Mouse (Mus musculus): ENCODE measurements around the gene Gm42906.

Gene Gm42906

DNA sequence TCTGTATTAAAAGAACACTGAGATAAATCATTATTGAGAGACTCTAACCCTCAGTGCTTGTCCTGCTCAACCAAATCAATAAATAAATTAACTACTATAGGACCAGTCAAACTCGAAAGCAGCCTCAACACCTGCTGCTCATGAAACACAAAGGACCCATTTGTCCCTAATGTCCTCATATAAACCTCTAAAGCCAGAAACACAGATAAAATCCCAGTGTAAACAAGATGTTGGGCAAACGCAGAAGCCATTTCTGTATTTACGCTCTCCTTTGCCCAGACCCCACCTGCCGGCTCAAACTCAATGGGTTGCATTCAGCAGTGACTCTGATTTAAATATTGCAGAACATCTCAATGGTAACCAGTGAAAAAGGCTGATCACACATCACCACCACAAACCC is 131.7 kb downstream of the Gm42906 start:
- DNase-seq, result no peak

DNA sequence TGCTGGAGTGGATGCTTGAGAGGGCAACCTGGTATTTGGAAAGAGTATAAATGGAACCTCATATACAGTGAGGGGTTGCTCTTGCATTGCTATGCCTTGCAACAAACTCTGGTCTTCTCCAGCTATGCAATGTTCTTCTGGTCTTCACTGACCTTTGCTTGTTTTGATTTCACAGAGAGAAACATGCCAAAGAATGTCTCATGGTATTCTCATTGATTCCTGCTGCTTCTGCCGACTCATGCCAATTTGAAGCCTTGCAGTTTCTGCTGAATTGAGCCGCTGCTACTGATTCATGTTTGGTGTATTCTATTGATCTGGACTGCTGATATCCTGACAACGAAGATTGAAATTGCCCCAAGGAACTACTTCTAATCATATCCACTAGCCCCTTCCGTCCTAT is 134.4 kb downstream of the Gm42906 start:
- no peak for DNase-seq

DNA sequence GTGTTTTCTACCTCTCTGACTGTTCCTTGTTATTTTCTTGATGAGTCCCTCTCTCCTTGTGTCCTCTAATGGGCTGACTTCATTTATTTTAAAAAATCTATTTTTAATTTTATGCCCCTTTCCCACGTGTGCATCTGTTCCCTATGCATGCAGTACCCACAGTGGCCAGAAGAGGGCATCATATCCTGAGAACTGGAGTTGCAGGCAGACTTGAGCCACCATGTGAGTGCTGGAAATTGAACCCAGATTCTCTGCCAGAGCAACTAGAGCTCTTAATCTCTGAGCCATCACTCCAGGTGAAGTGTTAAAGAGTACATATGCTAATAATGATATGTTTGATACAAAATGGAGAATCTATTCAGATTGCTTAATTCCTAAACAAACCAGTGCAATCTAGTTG is 135.7 kb downstream of the Gm42906 start:
- DNase-seq, result peak; percentile 20

DNA sequence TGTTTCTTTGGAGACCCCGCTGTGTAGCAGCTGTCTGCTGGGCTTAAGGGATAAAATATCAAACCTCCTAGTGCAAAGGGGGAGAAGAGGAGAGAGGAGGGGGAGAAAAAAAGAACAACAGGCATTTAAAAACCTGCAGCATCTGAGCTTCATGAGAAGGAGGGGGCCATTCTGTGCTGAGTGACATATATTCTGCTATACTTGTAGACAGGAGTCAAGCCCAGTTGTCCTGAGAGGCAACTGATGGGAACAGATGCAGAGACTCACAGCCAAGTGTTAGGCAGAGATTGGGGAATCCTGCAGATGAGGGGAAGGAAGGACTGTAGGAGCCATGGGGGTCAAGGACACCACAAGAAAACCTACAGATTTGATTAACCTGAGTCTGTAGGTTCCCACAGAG is 141.6 kb downstream of the Gm42906 start:
- DNase-seq, result peak; percentile 6

DNA sequence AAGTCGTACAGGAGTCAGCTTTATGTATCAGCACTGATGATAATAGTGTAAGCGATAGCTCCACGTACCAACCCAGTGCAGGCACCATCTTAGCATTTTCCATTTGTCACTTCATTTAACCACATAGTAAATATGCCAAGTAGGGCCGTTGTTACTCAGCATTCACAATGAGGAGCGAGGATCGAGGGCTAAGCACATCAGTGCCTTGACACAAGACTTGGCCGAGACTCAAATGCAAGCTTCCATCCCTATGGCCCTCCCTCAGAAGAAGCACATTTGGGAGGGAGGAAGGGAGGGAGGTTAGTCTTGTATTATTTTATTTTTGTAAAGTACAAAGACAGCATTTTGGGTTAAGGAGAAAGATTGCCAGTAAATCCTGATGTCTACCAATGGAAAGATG is 148.4 kb downstream of the Gm42906 start:
- DNase-seq, result no peak

DNA sequence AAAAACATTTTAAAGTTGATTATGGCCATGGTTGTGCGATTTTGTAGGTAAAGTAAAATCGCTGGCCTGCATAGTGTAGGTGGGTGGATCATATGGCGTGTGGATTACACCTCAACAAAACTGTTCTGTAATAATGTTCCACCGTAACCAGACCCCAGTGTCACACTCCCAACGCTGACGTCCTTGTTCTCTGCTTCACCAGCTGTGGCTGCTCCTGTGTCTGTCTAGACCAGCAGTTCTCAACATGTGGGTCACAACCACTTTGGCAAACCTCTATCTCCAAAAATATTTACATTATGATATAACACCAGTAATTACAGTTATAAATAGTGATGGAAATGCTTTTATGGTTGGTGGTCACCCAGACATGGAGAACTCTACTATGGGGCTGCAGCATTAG is 150.0 kb downstream of the Gm42906 start:
- DNase-seq, result no peak

DNA sequence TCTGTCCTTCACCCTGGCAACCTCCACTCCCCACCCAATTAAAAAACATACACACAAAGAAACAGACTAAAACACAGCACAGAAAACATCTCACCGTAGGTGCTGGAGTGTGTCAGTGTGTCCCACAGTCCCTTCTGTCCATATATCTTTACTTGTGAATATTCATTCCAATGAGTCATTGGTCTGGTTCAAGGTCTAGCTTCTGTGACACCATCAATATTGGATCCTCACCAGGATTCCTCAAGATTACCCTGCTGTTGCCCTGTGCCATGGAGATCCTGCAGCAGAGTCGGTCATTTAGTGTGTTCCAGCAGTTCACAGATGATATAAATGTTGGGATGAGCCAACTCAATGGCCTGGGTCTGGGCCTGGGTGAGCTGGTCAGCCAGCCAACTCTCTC is 152.0 kb downstream of the Gm42906 start:
- DNase-seq, result no peak

DNA sequence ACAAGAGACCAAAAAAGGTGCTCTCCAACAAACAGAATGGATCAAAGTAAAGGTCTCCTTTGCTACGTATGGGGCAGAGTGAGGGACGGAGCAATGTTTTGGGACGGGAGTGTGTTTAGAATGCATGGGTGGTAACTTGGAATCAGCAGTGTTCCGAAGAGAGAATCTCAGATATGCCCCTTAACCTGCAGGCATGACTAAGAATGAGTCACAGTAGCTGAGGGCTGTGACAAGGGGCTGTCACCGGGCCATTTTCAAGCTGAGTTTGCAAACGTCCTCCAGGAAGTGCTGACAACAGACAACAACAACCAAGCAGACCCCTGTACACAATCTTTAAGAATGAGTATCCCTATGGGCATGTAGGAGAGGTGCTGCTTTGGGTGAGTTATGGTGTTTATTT is 153.7 kb downstream of the Gm42906 start:
- DNase-seq, result no peak

DNA sequence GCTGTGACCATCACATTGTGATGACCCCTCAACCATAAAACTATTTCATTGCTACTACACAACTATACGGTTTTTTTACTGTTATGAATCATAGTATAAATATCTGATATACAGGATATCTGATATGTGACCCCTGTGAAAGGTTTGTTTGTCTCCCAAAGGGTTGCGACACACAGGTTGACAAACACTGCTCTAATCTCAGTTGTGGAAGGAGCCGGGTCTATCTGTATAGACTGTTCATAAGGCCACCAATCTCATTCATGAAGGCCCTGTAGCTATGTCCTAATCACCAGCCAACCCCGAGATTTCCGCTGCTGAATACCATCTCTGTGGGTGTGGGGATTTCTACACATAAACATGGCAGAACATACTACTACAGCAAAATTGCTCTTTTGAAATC is 157.1 kb downstream of the Gm42906 start:
- no peak for DNase-seq

DNA sequence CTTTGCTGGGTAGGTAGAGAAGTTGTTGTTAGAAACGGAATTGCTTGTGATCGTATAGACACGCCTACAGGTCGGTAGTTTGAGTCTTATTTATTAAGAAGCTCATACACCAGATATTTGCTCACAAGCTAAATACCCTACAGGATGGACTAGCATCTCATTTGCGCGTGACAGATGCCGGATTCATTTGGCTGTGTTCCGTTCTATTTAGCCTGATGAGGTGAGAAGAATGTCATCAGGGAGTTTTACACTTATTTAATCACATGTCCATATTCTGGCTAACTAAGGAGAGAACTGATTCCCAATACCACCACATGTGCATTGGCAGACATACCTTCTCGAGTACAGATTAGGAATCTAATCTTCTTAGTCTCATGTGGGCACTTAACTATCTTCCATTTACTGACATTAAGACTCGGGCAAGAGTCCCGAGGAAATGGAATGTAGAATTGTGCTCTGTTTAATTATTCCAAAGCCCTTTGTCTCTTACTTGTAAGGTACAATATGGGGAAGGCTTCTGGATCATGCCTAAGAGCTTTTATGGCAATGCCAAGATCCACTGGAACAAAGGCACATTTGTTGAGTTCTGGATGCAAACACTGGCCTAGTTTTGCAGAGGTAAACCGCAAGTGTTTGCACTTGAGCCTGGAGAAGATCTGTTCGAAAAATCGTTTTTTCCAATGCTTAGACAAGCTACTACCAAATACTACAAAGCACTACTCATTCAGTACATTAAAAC is 160.9 kb downstream of the Gm42906 start:
- DNase-seq, result no peak

DNA sequence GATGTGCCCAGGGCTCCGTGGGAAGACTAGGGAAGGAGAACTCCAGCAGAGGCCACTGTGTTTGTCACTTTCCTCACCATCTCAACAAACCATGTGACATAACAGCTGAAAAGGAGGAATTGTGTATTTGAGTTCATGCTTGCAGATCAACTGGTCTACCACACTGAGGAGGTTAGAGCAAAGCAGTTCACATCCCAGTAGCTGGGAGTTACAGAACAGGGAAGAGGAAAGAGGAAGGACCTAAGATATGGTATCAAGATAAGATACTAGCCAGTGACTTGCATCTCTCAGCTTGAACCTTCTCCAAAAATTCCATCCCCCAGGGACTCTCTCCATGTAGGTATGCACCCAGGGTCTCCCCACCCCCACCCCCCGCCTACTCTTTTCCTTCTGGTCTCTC is 166.4 kb downstream of the Gm42906 start:
- no peak for DNase-seq

DNA sequence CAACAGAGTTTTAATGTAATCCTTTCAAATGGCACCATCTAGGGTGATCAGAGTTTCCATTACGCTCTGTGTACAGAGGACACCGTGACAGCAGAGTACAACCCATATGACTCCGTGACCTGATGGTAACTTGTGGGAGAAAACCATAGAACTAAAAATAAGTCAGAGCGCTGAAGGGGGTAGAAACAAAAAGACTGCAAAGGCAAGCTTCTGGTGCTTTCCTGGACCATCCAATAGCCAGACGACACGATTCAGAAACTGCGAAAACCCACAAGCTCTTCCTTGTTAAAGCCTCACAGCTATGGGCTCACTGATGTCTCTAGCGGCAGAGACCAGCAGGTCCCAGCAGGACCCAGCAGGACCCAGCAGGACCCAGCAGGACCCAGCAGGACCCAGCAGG is 175.8 kb downstream of the Gm42906 start:
- DNase-seq, result peak; percentile 12

DNA sequence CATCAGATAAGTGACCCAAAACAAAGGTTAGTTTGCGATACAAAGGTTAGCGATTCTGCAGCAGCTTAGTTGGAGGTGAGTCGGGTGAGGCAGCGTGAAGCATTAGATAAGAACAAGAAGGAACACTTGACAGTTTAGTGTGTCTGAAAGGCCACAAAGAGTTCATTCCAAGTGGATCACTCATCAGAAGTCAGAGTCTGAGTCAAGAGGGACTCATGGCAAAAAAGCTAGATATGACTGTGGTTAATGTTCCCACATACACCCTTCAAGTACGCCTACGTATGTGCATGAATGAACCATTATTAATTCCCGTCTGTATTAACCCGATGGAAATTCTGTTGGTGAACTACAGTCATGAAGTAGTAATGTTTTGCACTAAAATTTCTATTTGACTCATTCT is 176.3 kb downstream of the Gm42906 start:
- no peak for DNase-seq

DNA sequence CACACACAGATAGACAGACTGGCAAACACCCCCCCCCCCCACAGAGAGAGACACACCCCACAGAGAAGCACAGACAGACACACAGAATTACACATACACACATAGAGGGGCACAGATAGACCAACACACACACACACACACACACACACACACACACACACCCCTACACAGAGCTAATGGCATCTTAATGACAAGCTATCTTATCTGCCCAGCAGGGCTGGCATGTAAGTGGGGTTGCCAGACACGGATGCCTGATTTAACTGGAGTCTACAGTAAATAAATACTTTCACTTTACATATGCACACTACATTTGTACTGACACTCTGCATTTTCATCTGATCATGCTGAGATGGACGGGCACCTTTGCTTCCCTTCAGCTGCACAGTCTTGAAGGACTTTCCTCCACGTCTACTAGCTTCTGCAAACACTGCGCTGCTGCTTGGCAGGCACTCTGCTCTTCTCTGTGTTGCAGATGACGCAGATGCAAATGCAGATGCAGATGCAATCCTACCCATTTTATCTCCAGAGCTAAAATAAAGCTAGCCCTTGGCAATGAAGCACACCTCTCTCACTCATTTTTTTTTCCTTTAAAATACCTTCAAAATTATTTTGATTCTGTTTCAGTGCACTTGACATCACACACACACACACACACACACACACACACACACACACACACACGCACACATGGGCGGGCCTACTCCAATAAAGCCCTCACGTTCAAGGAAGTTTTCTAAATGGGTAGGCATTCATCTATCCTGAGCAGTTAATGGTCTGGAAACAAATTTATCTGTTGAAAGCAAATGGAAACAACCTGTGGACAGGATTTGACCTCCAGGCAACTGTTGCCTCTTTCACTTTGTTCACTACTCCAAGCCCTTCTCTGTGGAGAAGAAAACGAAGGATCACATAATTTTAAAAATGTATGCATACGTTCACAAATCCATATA is 179.0 kb downstream of the Gm42906 start:
- DNase-seq, result no peak

DNA sequence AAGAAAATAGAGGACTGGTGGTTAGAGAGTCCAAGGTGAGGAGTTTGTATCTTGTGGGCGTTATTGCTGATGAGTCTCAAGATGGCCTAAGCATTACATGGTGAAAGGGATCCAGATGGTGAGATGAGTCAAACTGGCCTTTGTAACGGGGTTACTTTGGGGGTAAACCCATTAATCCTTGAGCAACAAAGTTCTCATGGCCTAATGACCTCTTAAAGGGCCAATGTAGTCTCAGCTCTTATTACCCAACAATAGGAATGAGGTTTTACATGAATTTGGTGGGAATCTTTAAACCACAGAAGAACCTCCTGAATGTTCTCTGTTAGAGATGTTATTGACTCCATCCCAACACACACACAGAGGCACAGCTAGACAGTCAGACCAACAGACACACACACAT is 179.9 kb downstream of the Gm42906 start:
- DNase-seq, result no peak

DNA sequence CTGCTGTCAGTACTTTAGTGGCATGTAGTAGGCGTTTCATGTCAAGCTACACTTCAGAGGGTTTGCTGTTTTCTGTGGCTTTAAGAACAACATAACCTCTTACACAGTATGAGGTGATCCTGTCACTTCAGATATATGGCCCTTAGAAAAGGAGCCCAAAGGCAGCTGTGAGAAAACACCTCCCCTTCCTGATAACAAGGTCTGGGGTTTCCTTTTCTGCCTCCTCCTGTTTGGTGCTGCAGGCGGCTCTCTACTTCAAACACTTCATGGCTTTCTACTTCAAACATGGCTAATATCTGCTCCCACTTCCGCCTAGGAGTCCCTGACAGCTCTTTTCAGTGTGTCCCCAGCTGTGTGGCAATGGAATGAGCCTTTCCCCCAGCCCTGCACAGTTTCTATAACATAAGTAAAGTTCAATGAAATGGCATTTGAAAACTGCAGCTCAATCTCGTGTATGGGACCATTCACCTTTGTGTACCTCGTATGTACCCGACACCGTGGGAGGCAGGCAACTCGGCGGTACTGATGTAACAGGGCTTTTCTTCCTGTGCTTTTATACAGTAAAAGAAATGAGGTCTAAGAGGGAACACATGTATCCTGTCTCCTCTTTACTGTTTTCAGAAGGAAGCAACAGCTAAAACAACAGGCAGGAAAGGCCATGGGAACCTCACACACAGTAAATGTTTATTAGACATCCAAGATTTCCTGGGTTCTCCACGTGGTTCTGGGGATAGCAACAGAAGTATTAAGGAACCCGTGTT is 180.7 kb downstream of the Gm42906 start:
- no peak for DNase-seq

DNA sequence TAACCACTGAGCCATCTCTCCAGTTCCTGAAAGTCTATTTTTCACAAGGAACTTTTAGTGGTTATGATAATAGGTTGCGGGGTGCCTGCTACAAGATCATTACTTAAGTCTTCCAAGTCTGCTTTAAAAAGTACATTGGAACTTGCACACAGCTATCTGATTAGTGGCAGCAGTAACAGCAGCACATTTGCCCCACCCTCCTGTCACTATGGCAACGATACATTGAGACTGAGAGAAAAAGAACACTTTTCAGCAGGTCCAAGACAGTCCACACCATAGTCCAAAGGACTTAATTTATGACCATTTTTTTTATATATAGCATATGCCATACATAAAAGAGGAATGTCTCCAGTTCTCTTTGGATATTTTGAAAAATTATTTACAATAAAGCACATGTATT is 181.7 kb downstream of the Gm42906 start:
- DNase-seq, result no peak

DNA sequence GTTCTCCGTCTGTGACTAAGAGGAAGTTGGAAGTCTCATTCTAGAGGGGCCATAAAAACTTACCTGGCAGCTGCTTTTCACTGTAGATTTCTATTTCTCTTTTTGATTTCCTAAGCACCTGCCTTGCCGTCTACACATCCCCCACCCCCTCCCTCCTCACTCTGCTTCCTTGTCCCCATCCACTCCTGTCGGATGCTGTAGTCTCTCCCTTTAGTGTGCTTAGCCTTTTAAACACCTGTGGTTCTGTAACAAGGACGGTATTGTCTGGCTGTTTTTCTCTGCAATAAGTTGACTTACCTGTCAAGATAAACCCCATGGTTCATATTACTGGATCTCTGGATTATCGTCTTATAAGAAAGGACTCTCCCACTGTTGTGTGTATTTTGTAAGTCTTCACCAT is 182.4 kb downstream of the Gm42906 start:
- DNase-seq, result no peak

DNA sequence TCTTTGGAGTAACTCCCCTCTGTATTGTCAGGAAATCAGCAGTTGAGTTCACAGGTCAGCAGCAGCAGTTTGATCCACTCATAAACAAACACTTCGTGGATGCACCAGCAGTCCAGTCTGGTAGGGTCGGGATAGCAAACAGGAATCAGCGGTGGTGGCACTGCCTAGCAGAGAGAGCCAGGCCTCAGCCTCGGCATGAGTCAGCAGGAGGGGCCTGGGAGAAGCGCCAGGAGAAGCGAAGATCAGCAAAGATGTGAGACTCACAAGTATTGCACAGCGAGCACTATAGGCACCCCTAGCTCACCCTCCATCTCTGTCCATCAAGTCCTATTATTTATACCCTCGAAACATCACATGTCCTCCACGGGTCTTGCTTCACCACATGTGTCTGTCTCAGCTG is 189.2 kb downstream of the Gm42906 start:
- DNase-seq, result no peak

DNA sequence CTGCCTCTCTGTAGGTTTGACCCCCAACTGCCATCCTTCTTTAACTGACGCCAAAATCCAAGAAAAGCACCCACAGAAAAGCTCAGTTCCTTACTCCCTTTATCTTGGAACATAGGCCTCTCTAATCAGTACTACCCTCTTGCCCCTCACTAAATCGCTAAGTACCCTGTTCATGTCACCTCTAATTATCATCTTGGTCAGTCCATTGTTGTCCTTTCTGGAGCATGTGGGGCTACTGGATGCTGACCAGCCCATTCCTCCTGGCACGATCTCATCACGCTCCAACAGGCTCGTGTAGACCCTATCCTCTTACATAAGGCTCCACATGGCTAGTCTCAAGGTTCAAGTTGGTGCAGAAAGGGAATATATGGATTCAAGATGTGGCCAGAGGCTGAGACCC is 191.6 kb downstream of the Gm42906 start:
- peak; percentile 94 for DNase-seq

DNA sequence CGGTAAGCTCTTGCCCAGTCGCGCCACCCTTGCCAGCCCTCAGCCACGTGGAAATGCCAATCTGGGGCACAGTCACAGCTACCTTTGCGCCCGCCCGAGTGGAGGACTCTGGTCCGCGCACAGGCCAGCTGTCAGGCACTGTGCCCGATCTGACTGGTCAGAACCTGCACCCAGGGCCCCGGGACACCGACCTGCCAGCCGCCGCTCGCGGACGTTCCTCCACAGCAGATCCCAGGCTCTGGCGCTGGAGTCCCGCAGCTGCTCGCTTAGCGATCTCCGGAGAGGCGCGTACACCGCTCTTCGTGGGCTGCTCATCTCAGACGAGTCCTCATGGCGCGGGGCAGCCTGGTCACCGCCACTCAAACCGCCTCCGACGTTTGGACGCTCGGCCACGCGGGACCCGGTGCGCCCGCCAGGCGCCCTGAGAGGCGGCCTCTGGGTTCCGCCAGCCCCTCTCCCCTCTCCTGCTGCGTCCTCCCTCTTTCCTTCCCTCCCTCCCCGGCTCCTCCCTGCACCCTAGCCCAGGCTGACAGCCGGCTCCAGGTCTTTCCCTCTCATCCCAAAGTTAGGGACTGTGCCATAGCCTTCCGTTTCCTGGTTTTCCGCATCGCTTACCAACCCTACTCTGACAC is 194.4 kb downstream of the Gm42906 start, which contains the start of gene Stard13:
Stard13 (minus strand) TSS at position 437 of the 632 bp plus-strand sequence.
- DNase-seq, result peak; percentile 64

DNA sequence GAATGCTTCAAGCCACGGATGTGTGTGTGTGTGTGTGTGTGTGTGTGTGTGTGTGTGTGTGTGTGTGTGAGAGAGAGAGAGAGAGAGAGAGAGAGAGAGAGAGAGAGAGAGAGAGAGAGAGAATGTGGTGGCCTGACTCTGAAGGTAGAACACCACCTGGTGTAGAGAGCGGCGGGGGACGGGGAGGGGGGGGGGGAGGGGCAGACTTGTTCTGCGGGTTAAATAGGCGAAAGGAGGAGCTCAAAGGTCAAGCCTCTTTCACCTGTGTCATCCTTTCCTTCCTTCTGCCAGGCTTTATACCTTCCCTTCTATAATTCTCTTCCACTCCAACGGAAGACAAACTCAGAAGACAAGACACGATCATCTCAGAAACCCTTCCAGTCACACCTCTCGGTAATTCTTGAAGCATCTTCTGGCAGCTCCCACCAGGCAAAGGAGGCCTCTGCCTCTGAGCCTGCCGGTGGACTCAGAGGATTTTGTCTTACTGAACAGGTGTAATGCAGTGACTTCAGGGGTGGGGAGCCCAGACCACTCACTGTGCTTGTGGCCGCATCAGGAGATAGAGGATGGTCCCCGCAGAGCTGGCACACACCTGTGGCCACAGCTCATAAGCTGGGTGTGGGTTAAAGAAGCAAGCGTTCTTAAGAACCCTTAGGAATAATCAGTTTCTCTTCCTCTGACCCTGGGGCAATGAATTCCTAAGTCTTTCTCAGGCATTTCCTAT is 195.2 kb downstream of the Gm42906 start:
- no peak for DNase-seq

Data from retina, postnatal 1 day (tissue).